Mouse (Mus musculus) intestine, postnatal 0 days (tissue): ENCODE measurements around the gene Cxcl10. TPM values are rescaled to one million over a fixed set of nuclear protein-coding genes. Genes with fewer than 3 reads are reported as not detected.

Experiments
- ATAC-seq: fragments of 200-750 bp; cut with Nextera tagmentation; 2 replicates; pipeline ENCODE4 v1.8.0; 2017; ENCODE audit warnings: mild to moderate bottlenecking, moderate TSS enrichment, moderate library complexity
- H3K27ac ChIP-seq: fragments of 300-500 bp; sonication (generic); 2 replicates; pipeline ENCODE4 v1.5.1; 2014; ENCODE audit warnings: mild to moderate bottlenecking, low read depth, low read length, moderate library complexity
- H3K27me3 ChIP-seq: fragments of 300-500 bp; sonication (generic); replicated peaks from 2 replicates; pipeline ENCODE4 v1.6.1; 2014; ENCODE audit warnings: low read length, mixed read lengths; ENCODE audit not compliant: control insufficient read depth, insufficient read depth
- H3K36me3 ChIP-seq: fragments of 300-500 bp; sonication (generic); 2 replicates; pipeline ENCODE4 v1.6.1; 2014; ENCODE audit warnings: mild to moderate bottlenecking, moderate library complexity; ENCODE audit not compliant: control insufficient read depth, insufficient read depth
- H3K4me1 ChIP-seq: fragments of 300-500 bp; sonication (generic); replicated peaks from 2 replicates; pipeline ENCODE4 v1.6.1; 2014; ENCODE audit warnings: antibody characterized with exemption, low read length, mixed read lengths; ENCODE audit not compliant: control insufficient read depth, insufficient read depth
- H3K4me2 ChIP-seq: fragments of 300-500 bp; sonication (generic); replicated peaks from 2 replicates; pipeline ENCODE4 v1.6.1; 2014; ENCODE audit warnings: low read depth, mild to moderate bottlenecking, moderate library complexity
- H3K4me3 ChIP-seq: fragments of 300-500 bp; sonication (generic); 2 replicates; pipeline ENCODE4 v1.5.1; 2014; ENCODE audit warnings: low read depth, low read length
- H3K9ac ChIP-seq: fragments of 300-500 bp; sonication (generic); 2 replicates; pipeline ENCODE4 v1.6.1; 2014; ENCODE audit warnings: mild to moderate bottlenecking, low read depth, low read length
- H3K9me3 ChIP-seq: fragments of 300-500 bp; sonication (generic); 2 replicates; pipeline ENCODE4 v1.6.1; 2016; ENCODE audit warnings: mixed run types; ENCODE audit not compliant: control insufficient read depth
- CTCF ChIP-seq: sonication (generic); IDR thresholded peaks from 2 replicates; pipeline ENCODE4 v1.5.1; 2016; ENCODE audit warnings: low read depth, mild to moderate bottlenecking, control low read depth, antibody characterized with exemption, moderate library complexity
- WGBS: fragments of 180-500 bp; shearing (Covaris S2); extraction: QIAGEN DNeasy Blood & Tissue Kit; methylation state at CpG from one replicate; pipeline ENCODE4 v1.1.7; 2014; 5-methylcytosine and 5-hydroxymethylcytosine counted together
- polyA plus RNA-seq: library from polyadenylated mRNA; unstranded; fragments of >200 nt; fragmentation: Nextera tagmentation; extraction: Ambion mirVana; gene quantifications from 2 replicates; pipeline ENCODE4 v1.2.1, GENCODE M21; 2015

Gene Cxcl10
- polyA plus RNA-seq, 1 experiment from 2014 or later: 2.0 TPM

DNA sequence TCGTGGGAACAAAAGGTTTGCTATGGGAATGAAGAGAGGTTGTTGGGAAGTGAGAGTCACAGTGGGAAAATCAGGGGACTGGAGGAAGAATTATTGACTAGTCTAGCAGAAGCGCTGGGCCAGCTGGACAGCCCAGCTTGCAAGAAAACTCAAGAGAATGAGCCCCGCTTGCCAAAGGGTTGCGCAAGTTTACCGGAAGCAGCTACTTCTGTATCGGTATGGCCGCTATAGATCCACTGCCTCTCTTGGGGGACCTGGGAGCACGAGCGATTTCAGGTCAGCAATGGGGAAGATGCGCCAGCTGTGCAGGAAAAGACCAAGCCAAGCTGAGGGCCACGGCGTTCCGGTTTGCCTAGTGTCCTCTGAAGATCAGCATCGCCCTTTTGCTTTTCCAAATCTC, 30.1 kb downstream of the Cxcl10 start:
- H3K27me3 ChIP-seq: no peaks in the 10 kb centered on the region
- no peak overlapping the region for H3K4me3 ChIP-seq
- no peak overlapping the region for H3K27ac ChIP-seq
- no peaks in the 10 kb centered on the region for H3K4me1 ChIP-seq
- H3K9me3 ChIP-seq: no peaks in the 10 kb centered on the region
- no peak for TF ChIP-seq CTCF
- H3K4me2 ChIP-seq: no peak overlapping the region
- ATAC-seq: no peak
- no peak overlapping the region for H3K9ac ChIP-seq
- H3K36me3 ChIP-seq: no peaks in the 10 kb centered on the region
- 72% methylated on average over 14 of the region's 14 CpGs for WGBS

DNA sequence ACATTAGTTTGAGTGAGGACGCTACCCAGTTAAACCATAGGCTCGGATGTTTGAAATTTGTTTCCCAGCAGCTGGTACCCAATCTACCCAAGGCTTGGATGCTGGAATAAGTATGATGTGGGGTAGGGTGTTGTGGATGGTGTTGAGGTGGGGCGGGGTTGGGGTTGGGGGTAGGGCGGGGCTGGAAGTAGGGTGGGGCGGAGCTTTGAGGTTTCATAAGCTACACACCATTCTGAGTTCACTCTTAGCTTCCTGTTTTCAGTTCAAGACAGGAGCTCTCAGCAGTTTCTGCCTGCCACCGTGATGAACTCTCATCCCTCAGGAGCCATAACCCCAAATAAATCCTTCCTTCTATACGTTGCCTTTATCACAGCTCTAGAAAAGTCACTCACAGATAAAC, 30.6 kb downstream of the Cxcl10 start:
- no peak for ATAC-seq
- H3K9ac ChIP-seq: no peak overlapping the region
- no peak overlapping the region for H3K4me3 ChIP-seq
- no peak overlapping the region for H3K27ac ChIP-seq
- H3K36me3 ChIP-seq: no peaks in the 10 kb centered on the region
- WGBS: 75% methylated on average over 7 of the region's 7 CpGs
- H3K4me1 ChIP-seq: no peaks in the 10 kb centered on the region
- no peak for TF ChIP-seq CTCF
- H3K4me2 ChIP-seq: no peak overlapping the region
- H3K9me3 ChIP-seq: no peaks in the 10 kb centered on the region
- no peaks in the 10 kb centered on the region for H3K27me3 ChIP-seq

DNA sequence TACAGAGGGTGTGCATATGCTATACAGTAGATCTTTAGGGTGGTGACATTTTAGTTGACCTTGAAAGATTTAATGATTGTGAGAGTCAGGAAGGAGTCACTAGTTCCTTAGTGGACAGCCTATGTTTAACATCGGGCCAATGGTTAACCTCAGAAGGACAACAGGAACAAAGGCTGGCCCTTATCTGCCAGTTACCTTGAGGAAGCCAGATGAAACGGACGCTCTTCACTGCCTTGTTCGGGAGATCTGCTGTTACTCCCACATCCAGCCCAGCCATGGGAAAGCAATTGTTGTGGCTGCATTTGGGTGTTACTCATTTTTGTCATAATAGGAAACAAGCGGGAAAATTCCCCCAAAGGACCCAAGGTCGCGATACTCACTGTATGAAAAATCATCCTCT, 34.9 kb downstream of the Cxcl10 start:
- H3K36me3 ChIP-seq: no peaks in the 10 kb centered on the region
- H3K4me3 ChIP-seq: no peak overlapping the region
- WGBS: 36% methylated on average over 7 of the region's 7 CpGs
- ATAC-seq: no peak
- no peaks in the 10 kb centered on the region for H3K9me3 ChIP-seq
- H3K4me2 ChIP-seq: no peak overlapping the region
- no peak overlapping the region for H3K27ac ChIP-seq
- no peaks in the 10 kb centered on the region for H3K27me3 ChIP-seq
- no peak overlapping the region for H3K9ac ChIP-seq
- 0 out of 2 replicates have a peak, but pooled peaks cover under 1% of the 10 kb centered on the region for H3K4me1 ChIP-seq
- TF ChIP-seq CTCF: no peak

DNA sequence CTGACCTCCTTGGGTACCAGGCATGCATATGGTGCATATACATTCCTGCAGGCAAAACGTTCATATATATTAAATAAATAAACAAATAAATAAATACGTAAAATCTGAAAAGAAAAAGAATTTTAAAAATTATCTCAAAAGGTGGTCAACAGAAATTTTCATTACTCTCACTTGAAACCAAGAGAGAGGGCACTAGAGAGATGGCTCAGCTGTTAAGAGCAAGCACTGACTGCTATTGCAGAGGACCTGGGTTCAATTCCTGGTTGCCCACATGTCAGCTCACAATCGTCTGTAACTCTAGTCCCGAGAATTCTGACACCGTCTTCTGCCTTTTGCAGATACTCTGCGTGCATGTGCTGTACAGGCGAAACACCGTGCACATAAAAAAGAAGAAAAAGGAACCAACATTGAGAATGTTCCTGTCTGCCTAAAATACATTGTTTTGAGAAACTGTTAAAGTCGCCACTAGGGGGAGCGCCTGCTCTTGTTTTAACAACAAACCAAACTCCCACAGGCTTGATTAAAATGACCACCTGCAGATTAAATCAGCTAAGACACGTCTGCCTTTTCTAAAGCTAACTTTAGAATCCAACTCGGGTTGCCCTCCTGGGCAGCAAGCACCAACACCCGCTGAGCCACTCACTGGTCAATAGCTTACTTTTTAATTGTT, 36.5 kb downstream of the Cxcl10 start:
- WGBS: 14% methylated on average over 13 of the region's 13 CpGs
- peak; percentile 86 for TF ChIP-seq CTCF
- H3K4me2 ChIP-seq: no peak overlapping the region
- no peak overlapping the region for H3K27ac ChIP-seq
- H3K4me3 ChIP-seq: no peak overlapping the region
- ATAC-seq: no peak
- no peaks in the 10 kb centered on the region for H3K27me3 ChIP-seq
- H3K36me3 ChIP-seq: no peaks in the 10 kb centered on the region
- peaks cover 6% of the 10 kb centered on the region; the same call in 1 of the 2 replicates for H3K4me1 ChIP-seq
- H3K9me3 ChIP-seq: no peaks in the 10 kb centered on the region
- no peak overlapping the region for H3K9ac ChIP-seq

DNA sequence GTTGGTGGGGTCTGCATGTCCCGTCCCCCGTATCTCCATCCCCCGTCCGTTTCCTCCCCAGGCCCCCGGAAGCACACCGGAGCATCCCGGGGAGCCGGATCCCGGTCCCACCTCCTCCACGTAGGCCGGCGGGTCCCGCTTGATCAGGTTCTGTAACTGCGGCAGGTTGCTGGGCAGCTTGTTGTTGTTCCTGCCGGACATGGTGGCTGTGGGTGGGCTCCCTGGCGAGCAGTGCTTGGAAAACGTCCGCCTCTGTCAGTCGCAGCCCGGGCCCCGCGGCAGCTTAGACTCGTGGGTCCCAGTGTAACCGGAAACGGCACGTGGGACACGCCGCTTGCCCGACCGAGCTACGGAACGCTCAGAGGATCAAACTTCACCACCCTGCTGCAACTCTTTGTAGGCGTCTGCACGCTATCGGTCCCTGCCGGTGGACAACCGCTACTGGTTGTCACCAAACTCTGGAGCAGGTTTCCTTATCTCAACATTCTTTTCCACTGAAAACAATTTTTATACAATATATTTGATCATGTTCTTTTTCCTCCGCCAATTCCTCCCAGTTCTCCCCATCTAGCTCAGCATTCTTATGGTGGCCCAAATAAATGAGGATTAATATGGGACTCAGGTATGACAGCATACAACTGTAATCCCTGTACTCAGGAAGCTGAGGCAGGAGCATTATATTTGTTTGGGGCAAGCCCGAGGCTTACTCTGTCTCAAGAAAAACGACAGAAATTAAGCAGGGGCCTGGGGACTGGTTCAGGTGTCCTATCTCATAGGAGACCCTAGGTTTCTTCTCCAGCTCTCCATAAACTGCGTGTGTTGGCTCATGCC, 38.8 kb downstream of the Cxcl10 start, which contains the start of gene Sdad1:
TSS of gene Sdad1 (minus strand) at position 799 of the 831 bp plus-strand sequence.
- H3K27ac ChIP-seq: no peak within 1 kb of the TSS
- peak within 1 kb of the TSS; percentile 75 for H3K4me2 ChIP-seq
- peaks cover 13% of the 10 kb centered on the region; the same call in 1 of the 2 replicates for H3K36me3 ChIP-seq
- no peaks in the 10 kb centered on the region for H3K27me3 ChIP-seq
- peaks cover 6% of the 10 kb centered on the region; the same call in 1 of the 2 replicates for H3K4me1 ChIP-seq
- 2% methylated on average over 41 of the region's 41 CpGs for WGBS
- ATAC-seq: peak; percentile 94
- no peaks in the 10 kb centered on the region for H3K9me3 ChIP-seq
- H3K9ac ChIP-seq: peak within 1 kb of the TSS; percentile 79
- peak; percentile 92 for TF ChIP-seq CTCF
- peak within 1 kb of the TSS; percentile 85 for H3K4me3 ChIP-seq

DNA sequence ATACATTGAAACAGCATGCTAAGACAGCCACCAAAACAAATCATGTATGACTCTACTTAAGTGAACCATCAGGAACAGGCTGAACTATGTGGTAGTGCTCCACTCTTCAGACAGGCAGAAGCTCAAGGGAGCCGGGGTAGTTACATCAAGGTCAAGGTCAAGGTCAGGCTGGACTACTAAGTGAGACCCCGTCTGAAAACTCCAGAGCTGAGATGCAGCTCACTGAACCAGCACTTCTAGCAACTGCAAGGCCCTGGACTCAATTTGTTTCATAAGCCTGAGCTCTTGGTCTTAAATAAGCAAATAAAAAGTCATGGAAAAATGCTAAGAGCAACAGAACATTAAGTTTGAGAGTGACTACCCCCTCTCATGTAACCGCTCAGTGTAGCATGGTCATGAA, 44.4 kb downstream of the Cxcl10 start:
- Histone ChIP-seq H3K4me3 (no peak overlapping the region), H3K9me3 (no peaks in the 10 kb centered on the region), H3K36me3 (peaks cover 66% of the 10 kb centered on the region), H3K4me1 (peaks cover 6% of the 10 kb centered on the region; the same call in 1 of the 2 replicates), H3K4me2 (no peak overlapping the region), H3K27ac (no peak overlapping the region; the same call in 1 of the 2 replicates), H3K27me3 (no peaks in the 10 kb centered on the region), H3K9ac (no peak overlapping the region)
- no peak for ATAC-seq
- TF ChIP-seq CTCF: no peak
- WGBS: 92% methylated on average over 3 of the region's 3 CpGs
